Mouse (Mus musculus) megakaryocyte, embryonic 14.5 days (primary cell): ENCODE data around the gene Adh5. TPM values are rescaled to one million over a fixed set of nuclear protein-coding genes. Genes with fewer than 3 reads are reported as not detected.

ENCODE experiments used
- H3K27me3 ChIP-seq: replicated peaks from 2 replicates; pipeline ENCODE3; 2012; ENCODE audit warnings: inconsistent platforms
- H3K36me3 ChIP-seq: replicated peaks from 2 replicates; pipeline ENCODE3; 2012; ENCODE audit warnings: low read length, inconsistent platforms, mixed read lengths
- H3K4me1 ChIP-seq: 2 replicates; pipeline ENCODE4 v1.6.1; 2012; ENCODE audit warnings: inconsistent platforms
- H3K4me3 ChIP-seq: replicated peaks from 2 replicates; pipeline ENCODE3; 2012; ENCODE audit warnings: moderate library complexity, mild to moderate bottlenecking, inconsistent platforms
- H3K9me3 ChIP-seq: 2 replicates; pipeline ENCODE4 v1.6.1; 2012; ENCODE audit warnings: inconsistent platforms
- FLI1 ChIP-seq: IDR thresholded peaks from 2 replicates; pipeline ENCODE4 v1.6.1; 2012; ENCODE audit warnings: low read length, inconsistent platforms, mixed read lengths
- GATA1 ChIP-seq: IDR thresholded peaks from 3 replicates; pipeline ENCODE4 v1.6.1; 2012; ENCODE audit warnings: mixed read lengths, low read length, inconsistent platforms, borderline replicate concordance
- polyA plus RNA-seq: library from polyadenylated mRNA; stranded (reverse); fragments of >175 nt; gene quantifications from 2 replicates; pipeline ENCODE4 v1.2.3, GENCODE M21; 2012; ENCODE audit warnings: low replicate concordance; ENCODE audit not compliant: insufficient read depth

Adh5 gene
- polyA plus RNA-seq, 1 experiment: 12.6 TPM

DNA sequence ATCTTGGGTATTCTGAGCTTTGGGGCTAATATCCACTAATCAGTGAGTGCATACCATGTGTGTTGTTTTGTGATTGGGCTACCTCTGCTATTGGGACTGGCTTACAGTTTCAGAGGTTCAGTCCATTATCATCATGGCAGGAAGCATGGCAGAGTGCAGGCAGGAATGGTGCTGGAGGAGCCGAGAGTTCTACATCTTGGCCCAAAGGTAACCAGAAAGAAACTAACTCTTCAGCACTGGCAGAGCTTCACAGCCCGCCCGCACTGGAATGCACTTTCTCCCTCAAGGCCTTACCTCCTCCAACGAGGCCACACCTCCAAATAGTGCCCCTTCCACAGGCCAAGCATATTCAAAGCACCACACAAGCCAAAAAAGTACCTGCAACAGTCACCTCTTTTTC is 55.8 kb downstream of the Adh5 start:
- no peak overlapping the region for H3K4me3 ChIP-seq
- peaks cover 48% of the 10 kb centered on the region for H3K4me1 ChIP-seq
- H3K27me3 ChIP-seq: no peaks in the 10 kb centered on the region
- no peak for TF ChIP-seq GATA1
- TF ChIP-seq FLI1: no peak
- H3K9me3 ChIP-seq: peaks cover 10% of the 10 kb centered on the region
- no peaks in the 10 kb centered on the region for H3K36me3 ChIP-seq

GRCm38 (mm10) chr3:138499854-138500740 is 57.2 kb downstream of the Adh5 start:
- H3K36me3 ChIP-seq: no peaks in the 10 kb centered on the region
- peaks cover 43% of the 10 kb centered on the region for H3K4me1 ChIP-seq
- no peaks in the 10 kb centered on the region for H3K27me3 ChIP-seq
- H3K9me3 ChIP-seq: peaks cover 10% of the 10 kb centered on the region
- TF ChIP-seq FLI1 (no peak), GATA1 (no peak)
- no peak overlapping the region for H3K4me3 ChIP-seq

DNA sequence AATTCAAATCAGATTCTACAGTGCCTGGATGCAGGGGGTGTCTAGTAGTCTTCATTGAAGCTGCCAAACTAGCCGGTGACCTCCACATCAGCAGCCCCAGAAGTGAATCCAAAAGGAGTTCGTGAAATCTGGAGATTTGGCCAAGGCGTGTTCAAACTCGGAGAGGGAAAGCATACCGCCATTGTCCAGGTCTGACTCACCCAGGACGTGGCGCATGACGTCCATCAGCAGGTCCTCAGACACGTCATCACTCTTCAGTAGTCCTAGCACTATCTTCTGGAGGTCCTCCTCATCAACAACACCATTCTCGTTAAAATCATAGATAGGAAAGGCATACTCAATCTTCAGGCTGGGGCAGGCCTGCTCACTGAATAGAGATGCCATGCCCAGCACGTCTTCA is 60.9 kb downstream of the Adh5 start:
- Histone ChIP-seq H3K9me3 (peaks cover 2% of the 10 kb centered on the region), H3K4me1 (peaks cover 30% of the 10 kb centered on the region), H3K36me3 (no peaks in the 10 kb centered on the region), H3K4me3 (no peak overlapping the region), H3K27me3 (no peaks in the 10 kb centered on the region)
- TF ChIP-seq FLI1 (no peak), GATA1 (no peak)

Other genes with a start within 250 kb of the Adh5 start
- not detected in 2 replicates for gene 4930579F01Rik, start 249.3 kb upstream of the Adh5 start, polyA plus RNA-seq
- not detected in 2 replicates for gene Adh7, start 225.3 kb upstream of the Adh5 start, polyA plus RNA-seq
- gene Adh1, start 182.1 kb upstream of the Adh5 start, polyA plus RNA-seq: 0.11 TPM in 1 of 2 replicates, not detected in the other
- gene Adh6a, start 129.8 kb upstream of the Adh5 start, polyA plus RNA-seq: not detected in 2 replicates
- gene Adh6b, start 101.3 kb upstream of the Adh5 start, polyA plus RNA-seq: not detected in 2 replicates
- not detected in 2 replicates for gene Adh4, start 27.6 kb upstream of the Adh5 start, polyA plus RNA-seq
- 10.2 and 16.6 TPM in 2 replicates for gene Metap1, start 46.4 kb downstream of the Adh5 start, polyA plus RNA-seq
- 8.6 TPM in 1 of 2 replicates, not detected in the other for gene Eif4e, start 83.1 kb downstream of the Adh5 start, polyA plus RNA-seq